Mouse (Mus musculus) limb, embryonic 14.5 days (tissue): ENCODE data around the gene Plxna4. TPM values are rescaled to one million over a fixed set of nuclear protein-coding genes. Genes with fewer than 3 reads are reported as not detected.

ENCODE experiments used
- ATAC-seq: fragments of 200-750 bp; cut with Nextera tagmentation; 2 replicates; pipeline ENCODE4 v1.8.0; 2017; ENCODE audit warnings: low read depth, moderate number of reproducible peaks, moderate TSS enrichment; ENCODE audit not compliant: low FRiP score
- DNase-seq: peaks from one replicate; pipeline ENCODE4 v3.0.0-alpha.2; 2015; ENCODE audit warnings: low spot score
- H3K27ac ChIP-seq: fragments of 300-500 bp; sonication (generic); replicated peaks from 2 replicates; pipeline ENCODE4 v1.5.1; 2014; ENCODE audit warnings: low read depth, mild to moderate bottlenecking, low read length, moderate library complexity, mixed read lengths
- H3K27me3 ChIP-seq: fragments of 300-500 bp; sonication (generic); 2 replicates; pipeline ENCODE4 v1.6.1; 2014; ENCODE audit warnings: low read length, mixed read lengths; ENCODE audit not compliant: control insufficient read depth, insufficient read depth
- H3K36me3 ChIP-seq: fragments of 300-500 bp; sonication (generic); 2 replicates; pipeline ENCODE4 v1.6.1; 2014; ENCODE audit warnings: mild to moderate bottlenecking, low read length, moderate library complexity, mixed read lengths; ENCODE audit not compliant: control insufficient read depth, insufficient read depth
- H3K4me1 ChIP-seq: fragments of 300-500 bp; sonication (generic); 2 replicates; pipeline ENCODE4 v1.6.1; 2014; ENCODE audit warnings: antibody characterized with exemption, low read length, mixed read lengths; ENCODE audit not compliant: control insufficient read depth, insufficient read depth
- H3K4me2 ChIP-seq: fragments of 300-500 bp; sonication (generic); replicated peaks from 2 replicates; pipeline ENCODE4 v1.6.1; 2014; ENCODE audit warnings: low read depth, mild to moderate bottlenecking, low read length, moderate library complexity; ENCODE audit not compliant: severe bottlenecking
- H3K4me3 ChIP-seq: fragments of 300-500 bp; sonication (generic); replicated peaks from 2 replicates; pipeline ENCODE4 v1.5.1; 2014; ENCODE audit warnings: low read length
- H3K9ac ChIP-seq: fragments of 300-500 bp; sonication (generic); 2 replicates; pipeline ENCODE4 v1.6.1; 2014; ENCODE audit warnings: mild to moderate bottlenecking, low read depth, low read length, moderate library complexity; ENCODE audit not compliant: severe bottlenecking
- H3K9me3 ChIP-seq: fragments of 300-500 bp; sonication (generic); 2 replicates; pipeline ENCODE4 v1.6.1; 2016; ENCODE audit warnings: low read length; ENCODE audit not compliant: control insufficient read depth
- POLR2A ChIP-seq: fragments of 200-500 bp; IDR thresholded peaks from 2 replicates; pipeline ENCODE4 v1.8.0; 2012; ENCODE audit warnings: inconsistent platforms, mild to moderate bottlenecking, moderate library complexity, borderline replicate concordance; ENCODE audit not compliant: insufficient read depth, insufficient read length; ENCODE audit errors: extremely low read depth
- WGBS: fragments of 180-500 bp; shearing (Covaris S2); extraction: QIAGEN DNeasy Blood & Tissue Kit; methylation state at CpG from one replicate; pipeline ENCODE4 v1.1.7; 2014; 5-methylcytosine and 5-hydroxymethylcytosine counted together
- polyA plus RNA-seq, 2 experiments: library from polyadenylated mRNA; depleted of rRNA in 1 of 2; stranded (reverse) in 1 of 2; unstranded in 1 of 2; fragments of >200 nt; fragmentation: Nextera tagmentation in 1 of 2; extraction: Ambion mirVana in 1 of 2; gene quantifications; 2 replicates each; pipeline versions ENCODE4 v1.2.1 to v1.2.3; 2012 to 2014

Plxna4 gene
- polyA plus RNA-seq, 2 experiments, result 4.4 to 6.4 TPM

- Histone ChIP-seq H3K9ac (no peak overlapping the region), H3K4me1 (no peaks in the 10 kb centered on the region), H3K4me2 (no peak overlapping the region), H3K9me3 (no peaks in the 10 kb centered on the region), H3K4me3 (no peak overlapping the region), H3K36me3 (no peaks in the 10 kb centered on the region), H3K27me3 (no peaks in the 10 kb centered on the region), H3K27ac (no peak overlapping the region)
- 72% methylated on average over 8 of the region's 8 CpGs for WGBS
- TF ChIP-seq POLR2A, result no peak
- DNase-seq, result no peak
- no peak for ATAC-seq
These were observed 270.5 kb downstream of the Plxna4 start for GRCm38 (mm10) chr6:32317470-32317869.

DNA sequence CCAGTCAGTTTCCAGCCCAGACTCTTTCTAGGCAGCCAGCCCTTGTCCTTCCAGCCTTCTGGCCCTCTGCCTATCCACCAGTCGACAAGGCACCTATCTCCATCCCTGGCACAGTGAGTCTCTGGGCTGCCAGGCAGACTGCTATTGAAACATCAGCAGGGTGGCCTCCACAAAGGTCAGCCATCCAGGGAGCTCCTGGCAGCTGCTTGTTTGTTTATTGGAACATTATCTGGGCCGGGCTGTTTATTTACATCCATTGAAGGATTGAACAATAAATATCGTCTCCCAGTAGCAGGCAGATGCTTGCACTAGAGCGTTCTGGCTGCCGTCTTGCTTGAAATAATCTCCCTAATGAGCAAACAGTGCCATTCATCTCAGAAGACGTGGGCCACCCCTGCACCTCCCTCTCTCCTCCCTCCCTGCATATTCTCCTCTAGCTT is 273.0 kb downstream of the Plxna4 start:
- no peak for DNase-seq
- 31% methylated on average over 6 of the region's 6 CpGs for WGBS
- no peak overlapping the region for H3K4me2 ChIP-seq

GRCm38 (mm10) chr6:32309147-32309546 is 278.8 kb downstream of the Plxna4 start:
- ATAC-seq (no peak), DNase-seq (no peak)
- H3K36me3 ChIP-seq, result no peaks in the 10 kb centered on the region
- H3K27me3 ChIP-seq, result no peaks in the 10 kb centered on the region
- H3K4me3 ChIP-seq, result no peak overlapping the region
- H3K27ac ChIP-seq, result no peak overlapping the region
- no peak overlapping the region for H3K9ac ChIP-seq
- WGBS, result 94% methylated on average over 4 of the region's 4 CpGs
- no peaks in the 10 kb centered on the region for H3K4me1 ChIP-seq
- TF ChIP-seq POLR2A, result no peak
- H3K4me2 ChIP-seq, result no peak overlapping the region
- H3K9me3 ChIP-seq, result no peaks in the 10 kb centered on the region

More for the DNA sequence above, 273.0 kb downstream of the Plxna4 start:
- Histone ChIP-seq H3K27me3 (no peaks in the 10 kb centered on the region), H3K4me3 (no peak overlapping the region), H3K36me3 (no peaks in the 10 kb centered on the region), H3K4me1 (no peaks in the 10 kb centered on the region), H3K9ac (no peak overlapping the region), H3K9me3 (no peaks in the 10 kb centered on the region), H3K27ac (no peak overlapping the region)
- no peak for TF ChIP-seq POLR2A
- no peak for ATAC-seq

DNA sequence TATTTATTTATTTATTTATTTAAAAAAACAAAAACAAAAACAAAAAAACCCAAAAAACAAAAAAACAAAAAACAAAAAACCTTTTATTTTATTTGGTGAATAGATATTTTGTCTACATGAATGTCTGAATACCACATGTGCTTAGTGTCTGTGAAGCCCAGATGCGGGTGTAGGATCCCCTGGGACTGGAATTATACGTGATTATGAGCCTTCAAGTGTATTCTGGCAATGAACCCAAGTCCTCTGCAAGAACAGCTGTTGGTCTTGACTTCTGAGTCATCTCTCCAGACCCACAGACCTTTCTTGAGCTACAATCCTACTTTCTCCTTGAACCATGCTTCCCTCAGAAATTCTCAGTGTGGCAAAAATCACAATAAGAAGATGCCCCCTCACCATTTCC is 287.4 kb downstream of the Plxna4 start:
- Histone ChIP-seq H3K9me3 (no peaks in the 10 kb centered on the region), H3K27ac (no peak overlapping the region), H3K9ac (no peak overlapping the region), H3K36me3 (no peaks in the 10 kb centered on the region), H3K27me3 (no peaks in the 10 kb centered on the region), H3K4me2 (no peak overlapping the region), H3K4me3 (no peak overlapping the region), H3K4me1 (no peaks in the 10 kb centered on the region)
- DNase-seq (no peak), ATAC-seq (no peak)
- 59% methylated on average over 2 of the region's 2 CpGs for WGBS
- TF ChIP-seq POLR2A, result no peak

- H3K36me3 ChIP-seq, result no peaks in the 10 kb centered on the region
These were observed 306.5 kb downstream of the Plxna4 start for GRCm38 (mm10) chr6:32281457-32281856.

DNA sequence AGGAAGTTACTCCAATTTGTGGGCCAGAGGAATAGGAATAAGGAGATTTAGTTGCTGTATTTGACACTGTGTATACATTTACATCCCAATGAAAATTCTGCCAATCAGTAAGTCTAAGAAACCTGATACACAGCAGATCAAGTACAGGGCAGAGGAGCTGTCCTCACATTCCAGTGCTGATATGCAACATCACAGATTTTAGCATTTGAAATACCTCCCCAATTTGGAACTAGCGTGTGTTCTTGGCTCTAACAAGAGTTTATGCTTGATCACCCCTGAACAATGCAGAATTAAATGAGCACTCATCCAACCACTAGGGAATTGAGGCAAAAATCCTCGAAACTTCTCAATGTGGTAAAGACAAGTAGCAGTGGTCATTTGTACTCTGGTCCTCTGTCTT is 307.3 kb downstream of the Plxna4 start:
- TF ChIP-seq POLR2A, result no peak
- no peaks in the 10 kb centered on the region for H3K9me3 ChIP-seq
- H3K4me3 ChIP-seq, result no peak overlapping the region
- WGBS, result 55% methylated on average over 2 of the region's 2 CpGs
- H3K27ac ChIP-seq, result no peak overlapping the region
- no peaks in the 10 kb centered on the region for H3K36me3 ChIP-seq
- DNase-seq, result peak; percentile 80
- no peak overlapping the region for H3K9ac ChIP-seq
- H3K4me1 ChIP-seq, result no peaks in the 10 kb centered on the region
- no peaks in the 10 kb centered on the region for H3K27me3 ChIP-seq
- H3K4me2 ChIP-seq, result no peak overlapping the region
- ATAC-seq, result no peak

More at GRCm38 (mm10) chr6:32281457-32281856, 306.5 kb downstream of the Plxna4 start:
- Histone ChIP-seq H3K9ac (no peak overlapping the region), H3K9me3 (no peaks in the 10 kb centered on the region), H3K4me2 (no peak overlapping the region), H3K27me3 (no peaks in the 10 kb centered on the region), H3K4me1 (no peaks in the 10 kb centered on the region), H3K4me3 (no peak overlapping the region), H3K27ac (no peak overlapping the region)
- DNase-seq, result no peak
- TF ChIP-seq POLR2A, result no peak
- ATAC-seq, result no peak
